Mouse (Mus musculus) cerebellum, adult 9-10 months (tissue): ENCODE measurements around the gene Pdzd9.
A peak's percentile ranks its signal among the peaks of the same experiment; 100 is the strongest.
"Not testable (repeated sequence)": the region's sequence is repeated elsewhere in the genome, so short reads cannot be mapped to it uniquely, and the experiment has no call there.

Experiments used
- DNase-seq: peaks from one replicate; pipeline ENCODE4 v3.0.0; 2022

Gene Pdzd9

DNA sequence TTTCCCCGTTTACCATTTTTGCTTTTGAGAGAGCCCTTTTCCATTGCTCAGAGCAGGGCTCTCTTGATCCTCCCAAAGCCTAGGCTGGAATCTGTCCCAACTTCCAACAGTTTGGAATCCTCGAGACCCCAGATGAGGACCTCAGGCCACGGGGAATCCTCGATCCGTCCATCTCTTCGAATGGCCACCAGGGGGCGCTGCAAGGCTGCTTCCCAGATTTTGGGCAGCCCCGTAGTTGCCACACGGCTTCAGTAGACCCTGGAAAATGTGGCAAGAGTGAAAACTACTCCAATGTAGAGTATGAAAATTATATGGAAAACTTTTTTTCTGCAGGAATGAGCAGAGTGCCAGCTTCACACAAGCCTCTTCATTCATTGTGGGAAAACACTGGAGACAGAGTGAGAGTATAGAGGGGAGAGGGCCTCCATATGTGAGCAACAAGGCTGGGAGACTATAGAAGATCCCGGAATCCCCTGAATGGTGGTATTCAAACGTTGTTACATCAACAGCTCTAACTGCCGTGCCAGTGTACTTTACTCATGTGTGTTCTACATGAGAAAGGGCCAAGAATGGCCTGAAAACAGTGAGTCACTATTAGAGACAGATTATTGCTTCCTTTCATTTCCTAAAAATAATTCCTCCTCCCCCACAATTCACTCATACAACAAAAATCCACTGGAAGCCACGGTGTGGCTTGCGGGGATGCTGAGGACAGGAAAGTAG, at the start of gene Pdzd9:
Gene Pdzd9 (minus strand): TSS at position 191 of the 723 bp plus-strand sequence.
- DNase-seq = peak; percentile 62

GRCm38 (mm10) chr7:120717261-120717660, 47.1 kb upstream of the Pdzd9 start:
- DNase-seq = no peak

GRCm38 (mm10) chr7:120713951-120714350, 43.8 kb upstream of the Pdzd9 start:
- not testable (repeated sequence) for DNase-seq

GRCm38 (mm10) chr7:120713225-120713624, 43.1 kb upstream of the Pdzd9 start:
- DNase-seq = no peak

- no peak for DNase-seq
Observed at GRCm38 (mm10) chr7:120712071-120712470, 41.9 kb upstream of the Pdzd9 start.

- DNase-seq = no peak
Observed at GRCm38 (mm10) chr7:120703888-120704287, 33.7 kb upstream of the Pdzd9 start.

- DNase-seq = no peak
Observed at GRCm38 (mm10) chr7:120699586-120699985, 29.4 kb upstream of the Pdzd9 start.

DNA sequence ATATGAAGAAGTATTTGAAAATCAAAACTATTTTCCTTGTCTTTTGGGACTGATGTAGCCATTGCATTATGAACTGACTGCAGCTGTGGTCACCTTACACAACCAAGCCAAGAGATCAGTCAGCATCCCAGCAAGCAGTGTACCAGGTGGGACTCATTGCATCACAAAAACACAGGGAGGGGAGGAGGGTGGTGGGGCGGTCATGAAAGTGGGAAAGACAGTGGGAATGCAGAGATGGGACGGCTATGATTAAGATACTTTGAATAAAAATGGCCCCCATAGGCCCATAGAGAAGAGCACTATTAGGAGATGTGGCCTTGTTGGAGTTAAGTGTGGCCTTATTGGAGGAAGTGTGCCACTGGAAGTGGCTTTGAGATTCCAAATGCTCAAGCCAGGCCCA, 26.2 kb upstream of the Pdzd9 start:
- DNase-seq = no peak

- DNase-seq = no peak
Observed at GRCm38 (mm10) chr7:120695641-120696040, 25.5 kb upstream of the Pdzd9 start.

DNA sequence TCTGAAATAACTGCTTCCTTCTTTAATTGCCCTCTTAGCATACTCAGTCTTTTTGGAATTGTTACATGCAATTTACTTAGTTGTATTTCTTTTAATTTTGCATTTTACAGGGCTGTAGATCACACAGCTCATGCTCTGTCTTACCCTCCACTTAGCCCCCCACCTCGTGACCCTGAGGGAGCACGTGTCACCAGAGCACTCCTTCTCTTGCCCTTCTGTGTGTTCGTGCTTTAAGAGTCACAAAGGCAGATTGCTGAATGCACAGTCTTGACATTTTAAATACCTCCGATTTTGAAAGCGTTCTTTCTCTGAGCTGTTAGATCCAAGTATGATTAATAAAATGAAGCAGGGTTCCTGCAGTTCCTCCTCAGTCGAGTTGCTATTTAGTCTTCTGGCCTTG, 25.1 kb upstream of the Pdzd9 start:
- no peak for DNase-seq

DNA sequence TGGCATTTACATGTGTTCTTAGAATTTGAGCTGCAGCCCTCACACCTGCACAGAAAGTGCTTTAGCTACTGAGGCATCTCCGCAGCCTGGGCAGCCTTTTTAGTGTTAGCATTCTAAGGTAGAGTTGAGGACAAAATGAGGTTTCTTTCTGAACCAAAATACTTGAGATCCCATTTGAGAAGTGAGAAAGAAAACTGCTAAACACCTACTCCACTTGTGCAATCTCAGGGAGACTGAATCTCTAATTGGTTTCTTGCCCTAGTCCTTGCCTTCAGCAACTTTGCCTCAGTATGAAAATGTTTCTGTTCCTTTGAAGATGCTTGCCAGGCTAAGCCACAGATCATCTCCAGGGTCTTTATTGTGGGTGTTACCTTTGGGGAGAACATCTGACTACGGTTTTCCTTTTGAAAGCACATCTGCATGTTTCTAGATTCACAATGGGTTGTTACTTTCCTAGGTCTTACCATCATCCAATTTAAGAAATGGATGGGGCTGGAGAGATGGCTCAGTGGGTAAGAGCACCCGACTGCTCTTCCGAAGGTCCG, 23.8 kb upstream of the Pdzd9 start:
- no peak for DNase-seq

GRCm38 (mm10) chr7:120690634-120691033, 20.5 kb upstream of the Pdzd9 start:
- DNase-seq = no peak

GRCm38 (mm10) chr7:120685227-120685626, 15.1 kb upstream of the Pdzd9 start:
- no peak for DNase-seq

- DNase-seq = no peak
Observed at GRCm38 (mm10) chr7:120684731-120685161, 14.6 kb upstream of the Pdzd9 start.

GRCm38 (mm10) chr7:120682002-120682401, 11.9 kb upstream of the Pdzd9 start:
- DNase-seq = no peak

DNA sequence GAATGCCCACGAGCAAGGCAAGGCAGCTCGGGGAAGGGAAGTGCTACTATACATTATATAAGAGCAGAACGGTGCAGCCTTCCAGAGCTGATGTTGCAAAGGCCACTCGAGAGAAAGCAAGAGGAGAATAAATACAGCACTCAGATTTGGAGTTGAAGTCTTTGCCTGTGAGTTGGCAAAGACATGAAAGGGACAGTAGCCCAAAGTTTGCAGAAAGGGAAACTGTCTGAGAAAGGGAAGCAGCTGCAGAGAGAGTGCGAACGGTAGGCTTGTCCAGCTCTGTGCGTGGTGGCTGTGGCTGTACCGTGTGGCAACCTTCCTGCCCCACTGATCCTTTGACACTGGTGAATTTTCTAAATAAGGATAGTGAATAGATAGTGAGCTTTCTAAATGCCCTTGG, 8.9 kb upstream of the Pdzd9 start:
- no peak for DNase-seq

DNA sequence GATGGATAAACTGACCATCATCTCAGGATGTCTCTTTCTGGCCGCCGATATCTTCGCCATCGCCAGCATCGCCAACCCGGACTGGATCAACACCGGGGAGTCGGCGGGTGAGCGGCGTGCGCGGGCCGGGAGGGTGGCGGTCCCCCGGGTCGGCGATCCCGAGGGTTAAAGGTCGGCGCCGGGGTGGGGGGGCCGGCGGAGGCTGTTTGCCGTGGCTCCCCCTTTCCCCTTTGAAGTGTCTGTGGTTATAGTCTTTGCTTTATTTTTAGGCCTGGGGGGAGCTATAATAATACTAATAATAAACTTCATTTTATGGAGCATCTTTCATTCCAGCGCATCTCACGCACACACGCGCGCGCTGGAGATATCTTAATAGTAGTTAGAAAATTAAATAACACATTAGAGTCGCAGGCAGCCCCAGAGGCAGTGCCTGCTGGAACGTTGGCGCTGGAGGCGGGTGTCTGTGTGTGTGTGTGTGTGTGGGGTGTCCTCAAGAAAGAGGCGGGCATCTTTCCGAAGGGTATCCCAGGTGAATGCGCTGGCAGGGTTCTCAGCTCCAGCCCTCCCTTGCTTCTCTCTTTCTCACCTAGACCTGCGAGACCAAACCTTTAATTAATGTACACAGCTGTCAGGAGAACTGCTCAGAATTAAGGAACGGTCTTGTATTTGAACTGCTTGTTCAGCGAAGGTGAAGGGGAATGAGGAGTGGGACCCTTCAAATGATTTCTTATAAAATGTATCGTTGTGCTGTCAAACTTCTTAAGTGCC, 7.8 kb upstream of the Pdzd9 start:
- peak; percentile 50 for DNase-seq

GRCm38 (mm10) chr7:120677001-120677643, 7.0 kb upstream of the Pdzd9 start, which contains the start of gene Mosmo:
Gene Mosmo, plus strand, starts transcription at chr7:120677618.
- peak; percentile 65 for DNase-seq

DNA sequence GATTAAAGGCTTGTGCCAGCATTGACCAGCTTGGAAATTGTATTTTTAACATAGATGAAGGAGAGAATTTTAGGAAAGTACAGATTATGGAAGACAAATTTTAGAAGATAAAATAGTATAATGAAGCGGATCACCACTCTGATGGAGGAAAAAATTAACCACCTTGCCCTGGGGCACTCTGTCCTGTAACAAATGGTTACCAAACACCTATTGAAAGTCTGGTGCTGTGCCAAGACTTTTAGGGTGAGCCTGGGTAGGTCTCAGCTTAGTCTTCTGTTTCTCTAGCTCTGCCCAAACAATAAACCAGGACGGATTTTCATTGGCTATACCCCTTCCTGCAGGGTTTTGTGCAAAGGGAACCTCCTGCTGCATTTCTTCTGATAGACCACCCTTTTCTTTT, 1.1 kb upstream of the Pdzd9 start:
- DNase-seq = no peak

- no peak for DNase-seq
Observed at GRCm38 (mm10) chr7:120662079-120662478, 8.1 kb downstream of the Pdzd9 start.

DNA sequence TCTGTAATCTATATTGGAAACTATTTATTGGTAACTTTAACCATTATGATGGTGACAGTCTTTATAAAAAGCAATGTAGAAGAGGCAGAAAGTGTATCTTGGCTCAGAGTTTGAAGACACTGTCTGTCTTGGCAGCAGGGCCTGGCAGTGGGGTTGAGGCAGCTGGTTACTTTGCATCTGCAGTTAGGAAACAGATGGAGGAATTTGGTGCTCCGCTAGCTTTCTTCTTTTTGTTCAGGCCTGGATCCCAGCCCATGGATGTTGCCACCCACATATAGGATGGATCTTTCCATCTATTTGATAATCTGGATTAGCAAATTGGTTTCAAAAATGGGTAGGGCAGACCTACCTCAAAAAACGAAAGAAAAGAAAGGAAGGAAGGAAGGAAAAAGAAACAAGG, 22.3 kb downstream of the Pdzd9 start:
- DNase-seq = no peak

GRCm38 (mm10) chr7:120643217-120643616, 26.9 kb downstream of the Pdzd9 start:
- no peak for DNase-seq

GRCm38 (mm10) chr7:120635821-120636220, 34.3 kb downstream of the Pdzd9 start:
- peak; percentile 21 for DNase-seq
